Mouse (Mus musculus): ENCODE results near the gene AI467606.
"Not testable (repeated sequence)": the region's sequence is repeated elsewhere in the genome, so short reads cannot be mapped to it uniquely, and the experiment has no call there.

Gene AI467606

GRCm38 (mm10) chr7:127091114-127091896 is at the start of gene AI467606:
AI467606 (plus strand) TSS chr7:127091359.
- DNase-seq (ENCODE audit: low spot score in 2 of 2): peak; percentile 98 to 99

GRCm38 (mm10) chr7:127041851-127042672 is 49.1 kb upstream of the AI467606 start, which contains the start of gene Kif22:
Kif22 (minus strand) TSS chr7:127042471.
- peak; percentile 83 for DNase-seq (ENCODE audit: low spot score in 2 of 2)

- no peak for DNase-seq (ENCODE audit: low spot score in 2 of 2)
Measured at GRCm38 (mm10) chr7:127055026-127055585, 36.1 kb upstream of the AI467606 start.

- DNase-seq (ENCODE audit: low spot score in 2 of 2): no peak
Measured at GRCm38 (mm10) chr7:127065538-127065937, 25.6 kb upstream of the AI467606 start.

- no peak for DNase-seq (ENCODE audit: low spot score in 2 of 2)
Measured at GRCm38 (mm10) chr7:127066317-127066716, 24.8 kb upstream of the AI467606 start.

- no peak for DNase-seq (ENCODE audit: low spot score in 2 of 2)
Measured at GRCm38 (mm10) chr7:127070871-127071413, 20.2 kb upstream of the AI467606 start.

GRCm38 (mm10) chr7:127073221-127073620 is 17.9 kb upstream of the AI467606 start:
- no peak for DNase-seq (ENCODE audit: low spot score in 2 of 2)

- no peak for DNase-seq (ENCODE audit: low spot score in 2 of 2)
Measured at GRCm38 (mm10) chr7:127076188-127076587, 15.0 kb upstream of the AI467606 start.

GRCm38 (mm10) chr7:127077692-127078091 is 13.5 kb upstream of the AI467606 start:
- peak in 1 of 2 experiments; percentile 19 for DNase-seq (ENCODE audit: low spot score in 2 of 2)

- DNase-seq (ENCODE audit: low spot score in 2 of 2): no peak
Measured at GRCm38 (mm10) chr7:127080045-127080444, 11.1 kb upstream of the AI467606 start.

GRCm38 (mm10) chr7:127082271-127082670 is 8.9 kb upstream of the AI467606 start:
- DNase-seq (ENCODE audit: low spot score in 2 of 2): no peak

- DNase-seq (ENCODE audit: low spot score in 2 of 2): no peak
Measured at GRCm38 (mm10) chr7:127082995-127083394, 8.2 kb upstream of the AI467606 start.

GRCm38 (mm10) chr7:127083689-127084088 is 7.5 kb upstream of the AI467606 start:
- DNase-seq (ENCODE audit: low spot score in 2 of 2): no peak

- DNase-seq (ENCODE audit: low spot score in 2 of 2): no peak
Measured at GRCm38 (mm10) chr7:127084794-127085193, 6.4 kb upstream of the AI467606 start.

GRCm38 (mm10) chr7:127085751-127086150 is 5.4 kb upstream of the AI467606 start:
- DNase-seq (ENCODE audit: low spot score in 2 of 2): not testable (repeated sequence)

GRCm38 (mm10) chr7:127087278-127088010 is 3.7 kb upstream of the AI467606 start, which contains the start of gene Zg16:
Zg16 (minus strand) TSS chr7:127087328.
- not testable (repeated sequence) for DNase-seq (ENCODE audit: low spot score in 2 of 2)

GRCm38 (mm10) chr7:127088083-127088482 is 3.1 kb upstream of the AI467606 start:
- no peak for DNase-seq (ENCODE audit: low spot score in 2 of 2)

- peak; percentile 51 to 65 for DNase-seq (ENCODE audit: low spot score in 2 of 2)
Measured at GRCm38 (mm10) chr7:127088901-127089845, 2.0 kb upstream of the AI467606 start.

GRCm38 (mm10) chr7:127090154-127091113 is 725 bp upstream of the AI467606 start:
- peak in 1 of 2 experiments; percentile 45 for DNase-seq (ENCODE audit: low spot score in 2 of 2)

Data from natural killer cell, adult 2 months (primary cell).